Mouse (Mus musculus) hindbrain, embryonic 16.5 days (tissue): Measurements from ENCODE around the gene Ralgps2. TPM values are rescaled to one million over a fixed set of nuclear protein-coding genes. Genes with fewer than 3 reads are reported as not detected.
A peak's percentile ranks its signal among the peaks of the same experiment; 100 is the strongest.

ENCODE experiments used
- ATAC-seq: fragments of 200-750 bp; cut with Nextera tagmentation; 2 replicates; pipeline ENCODE4 v1.8.0; 2017; ENCODE audit warnings: moderate TSS enrichment, moderate library complexity
- H3K27ac ChIP-seq: fragments of 300-500 bp; sonication (generic); 2 replicates; pipeline ENCODE4 v1.5.1; 2014; ENCODE audit warnings: low read depth, mild to moderate bottlenecking, control low read depth, low read length, moderate library complexity
- H3K27me3 ChIP-seq: fragments of 300-500 bp; sonication (generic); replicated peaks from 2 replicates; pipeline ENCODE4 v1.6.1; 2014; ENCODE audit warnings: low read length; ENCODE audit not compliant: control insufficient read depth, insufficient read depth
- H3K36me3 ChIP-seq: fragments of 300-500 bp; sonication (generic); 2 replicates; pipeline ENCODE4 v1.6.1; 2014; ENCODE audit warnings: mild to moderate bottlenecking, low read length, moderate library complexity, mixed read lengths; ENCODE audit not compliant: control insufficient read depth, insufficient read depth
- H3K4me1 ChIP-seq: fragments of 300-500 bp; sonication (generic); 2 replicates; pipeline ENCODE4 v1.6.1; 2014; ENCODE audit warnings: low read depth, low read length; ENCODE audit not compliant: control insufficient read depth, insufficient read depth
- H3K4me2 ChIP-seq: fragments of 300-500 bp; sonication (generic); 2 replicates; pipeline ENCODE4 v1.6.1; 2014; ENCODE audit warnings: mild to moderate bottlenecking, low read length, control low read depth, moderate library complexity
- H3K4me3 ChIP-seq: fragments of 300-500 bp; sonication (generic); 2 replicates; pipeline ENCODE4 v1.5.1; 2014; ENCODE audit warnings: mild to moderate bottlenecking, low read length, control low read depth, moderate library complexity
- H3K9ac ChIP-seq: fragments of 300-500 bp; sonication (generic); 2 replicates; pipeline ENCODE4 v1.6.1; 2014; ENCODE audit warnings: low read depth, mild to moderate bottlenecking, control low read depth, low read length, moderate library complexity
- H3K9me3 ChIP-seq: fragments of 300-500 bp; sonication (generic); 2 replicates; pipeline ENCODE4 v1.6.1; 2014; ENCODE audit warnings: mild to moderate bottlenecking, low read length, moderate library complexity; ENCODE audit not compliant: control insufficient read depth
- WGBS: fragments of 180-500 bp; shearing (Covaris S2); extraction: QIAGEN DNeasy Blood & Tissue Kit; methylation state at CpG from one replicate; pipeline ENCODE4 v1.1.7; 2014; 5-methylcytosine and 5-hydroxymethylcytosine counted together
- polyA plus RNA-seq: library from polyadenylated mRNA; unstranded; fragments of >200 nt; fragmentation: Nextera tagmentation; extraction: Ambion mirVana; gene quantifications from 2 replicates; pipeline ENCODE4 v1.2.1, GENCODE M21; 2015

Ralgps2 gene
- polyA plus RNA-seq, 1 experiment from 2014 or later, result 74.7 TPM

GRCm38 (mm10) chr1:156786074-156786473 lies 153.4 kb downstream of the Ralgps2 start:
- no peak overlapping the region for H3K4me3 ChIP-seq
- no peaks in the 10 kb centered on the region for H3K36me3 ChIP-seq
- no peaks in the 10 kb centered on the region for H3K27me3 ChIP-seq
- ATAC-seq, result no peak
- no peak overlapping the region for H3K9ac ChIP-seq
- no peak overlapping the region for H3K27ac ChIP-seq
- WGBS, result 80% methylated on average over 2 of the region's 2 CpGs
- H3K9me3 ChIP-seq, result no peaks in the 10 kb centered on the region
- peaks cover 18% of the 10 kb centered on the region for H3K4me1 ChIP-seq
- no peak overlapping the region for H3K4me2 ChIP-seq

GRCm38 (mm10) chr1:156784974-156785373 lies 154.5 kb downstream of the Ralgps2 start:
- Histone ChIP-seq H3K4me3 (no peak overlapping the region), H3K9me3 (no peaks in the 10 kb centered on the region), H3K27me3 (no peaks in the 10 kb centered on the region), H3K9ac (no peak overlapping the region), H3K4me2 (no peak overlapping the region), H3K36me3 (no peaks in the 10 kb centered on the region), H3K4me1 (peaks cover 18% of the 10 kb centered on the region), H3K27ac (no peak overlapping the region)
- 84% methylated on average over 10 of the region's 10 CpGs for WGBS
- no peak for ATAC-seq

GRCm38 (mm10) chr1:156784116-156784515 lies 155.3 kb downstream of the Ralgps2 start:
- H3K27ac ChIP-seq, result no peak overlapping the region

GRCm38 (mm10) chr1:156781971-156782850 lies 157.2 kb downstream of the Ralgps2 start:
- Histone ChIP-seq H3K4me1 (peaks cover 13% of the 10 kb centered on the region), H3K36me3 (no peaks in the 10 kb centered on the region), H3K9ac (no peak overlapping the region), H3K4me3 (no peak overlapping the region), H3K27ac (no peak overlapping the region; the same call in 1 of the 2 replicates), H3K4me2 (no peak overlapping the region), H3K27me3 (no peaks in the 10 kb centered on the region), H3K9me3 (no peaks in the 10 kb centered on the region)
- 23% methylated on average over 14 of the region's 14 CpGs for WGBS
- peak; percentile 15; the same call in 1 of the 2 replicates for ATAC-seq

More at GRCm38 (mm10) chr1:156784116-156784515, 155.3 kb downstream of the Ralgps2 start:
- WGBS, result 42% methylated on average over 5 of the region's 5 CpGs
- Histone ChIP-seq H3K4me3 (no peak overlapping the region), H3K4me2 (no peak overlapping the region), H3K4me1 (peaks cover 18% of the 10 kb centered on the region), H3K36me3 (no peaks in the 10 kb centered on the region), H3K9ac (no peak overlapping the region), H3K9me3 (no peaks in the 10 kb centered on the region), H3K27me3 (no peaks in the 10 kb centered on the region)
- ATAC-seq, result no peak

GRCm38 (mm10) chr1:156781076-156781741 lies 158.2 kb downstream of the Ralgps2 start:
- no peak overlapping the region for H3K4me3 ChIP-seq
- H3K4me2 ChIP-seq, result no peak overlapping the region
- H3K9ac ChIP-seq, result no peak overlapping the region
- H3K27ac ChIP-seq, result no peak overlapping the region; the same call in 1 of the 2 replicates
- H3K36me3 ChIP-seq, result no peaks in the 10 kb centered on the region
- WGBS, result 10% methylated on average over 12 of the region's 12 CpGs
- no peaks in the 10 kb centered on the region for H3K9me3 ChIP-seq
- no peaks in the 10 kb centered on the region for H3K27me3 ChIP-seq
- peaks cover 11% of the 10 kb centered on the region for H3K4me1 ChIP-seq
- peak; percentile 77 for ATAC-seq

- Histone ChIP-seq H3K4me3 (no peak overlapping the region), H3K4me1 (peaks cover 11% of the 10 kb centered on the region), H3K9ac (no peak overlapping the region), H3K9me3 (no peaks in the 10 kb centered on the region), H3K4me2 (no peak overlapping the region), H3K27ac (no peak overlapping the region), H3K36me3 (no peaks in the 10 kb centered on the region), H3K27me3 (no peaks in the 10 kb centered on the region)
- ATAC-seq, result peak; percentile 9; the same call in 1 of the 2 replicates
- WGBS, result 50% methylated on average over 16 of the region's 16 CpGs
Observed at GRCm38 (mm10) chr1:156780234-156781005, 159.0 kb downstream of the Ralgps2 start.

- no peak overlapping the region for H3K4me3 ChIP-seq
- no peaks in the 10 kb centered on the region for H3K36me3 ChIP-seq
- no peaks in the 10 kb centered on the region for H3K9me3 ChIP-seq
- H3K27ac ChIP-seq, result no peak overlapping the region
- H3K4me2 ChIP-seq, result no peak overlapping the region
- H3K9ac ChIP-seq, result no peak overlapping the region
- H3K4me1 ChIP-seq, result peaks cover 11% of the 10 kb centered on the region
- WGBS, result 43% methylated on average over 4 of the region's 4 CpGs
- no peaks in the 10 kb centered on the region for H3K27me3 ChIP-seq
- no peak for ATAC-seq
Observed at GRCm38 (mm10) chr1:156779595-156779994, 159.8 kb downstream of the Ralgps2 start.

GRCm38 (mm10) chr1:156778977-156779376 lies 160.4 kb downstream of the Ralgps2 start:
- no peak overlapping the region for H3K4me2 ChIP-seq
- H3K27ac ChIP-seq, result no peak overlapping the region
- H3K4me1 ChIP-seq, result peaks cover 11% of the 10 kb centered on the region
- no peaks in the 10 kb centered on the region for H3K27me3 ChIP-seq
- 28% methylated on average over 6 of the region's 6 CpGs for WGBS
- ATAC-seq, result 0 out of 2 replicates have a peak, but pooled peaks have one; percentile 19
- no peaks in the 10 kb centered on the region for H3K9me3 ChIP-seq
- H3K9ac ChIP-seq, result no peak overlapping the region
- no peaks in the 10 kb centered on the region for H3K36me3 ChIP-seq
- no peak overlapping the region for H3K4me3 ChIP-seq
